Mouse (Mus musculus) hindbrain, embryonic 10.5 days (tissue): ENCODE data around the gene Echdc2. TPM values are rescaled to one million over a fixed set of nuclear protein-coding genes. Genes with fewer than 3 reads are reported as not detected.
A peak's percentile ranks its signal among the peaks of the same experiment; 100 is the strongest.
"Not testable (repeated sequence)": the region's sequence is repeated elsewhere in the genome, so short reads cannot be mapped to it uniquely, and the experiment has no call there.

Source experiments
- DNase-seq: peaks from one replicate; pipeline ENCODE4 v3.0.0-alpha.2; 2017; ENCODE audit warnings: low spot score
- H3K27ac ChIP-seq: fragments of 300-500 bp; sonication (generic); 2 replicates; pipeline ENCODE4 v1.5.1; 2016; ENCODE audit warnings: mild to moderate bottlenecking, moderate library complexity
- H3K27me3 ChIP-seq: fragments of 300-500 bp; sonication (generic); 2 replicates; pipeline ENCODE4 v1.6.1; 2016; ENCODE audit warnings: mild to moderate bottlenecking; ENCODE audit not compliant: poor library complexity, insufficient read depth, severe bottlenecking
- H3K36me3 ChIP-seq: fragments of 300-500 bp; sonication (generic); 2 replicates; pipeline ENCODE4 v1.6.1; 2016; ENCODE audit warnings: mild to moderate bottlenecking, moderate library complexity
- H3K4me1 ChIP-seq: fragments of 300-500 bp; sonication (generic); replicated peaks from 2 replicates; pipeline ENCODE4 v1.6.1; 2016; ENCODE audit warnings: mild to moderate bottlenecking
- H3K4me3 ChIP-seq: fragments of 300-500 bp; sonication (generic); 2 replicates; pipeline ENCODE4 v1.5.1; 2016; ENCODE audit warnings: mild to moderate bottlenecking, moderate library complexity
- H3K9me3 ChIP-seq: fragments of 300-500 bp; sonication (generic); 2 replicates; pipeline ENCODE4 v1.6.1; 2016; ENCODE audit warnings: mild to moderate bottlenecking, moderate library complexity
- WGBS: fragments of 180-500 bp; shearing (Covaris S2); methylation state at CpG from one replicate; pipeline ENCODE4 v1.1.7; 2016; 5-methylcytosine and 5-hydroxymethylcytosine counted together
- polyA plus RNA-seq: library from polyadenylated mRNA; unstranded; fragments of >200 nt; fragmentation: Nextera tagmentation; extraction: Ambion mirVana; gene quantifications from 2 replicates; pipeline ENCODE4 v1.2.1, GENCODE M21; 2016

Echdc2 gene
- polyA plus RNA-seq, 1 experiment from 2014 or later, result 15.9 TPM

DNA sequence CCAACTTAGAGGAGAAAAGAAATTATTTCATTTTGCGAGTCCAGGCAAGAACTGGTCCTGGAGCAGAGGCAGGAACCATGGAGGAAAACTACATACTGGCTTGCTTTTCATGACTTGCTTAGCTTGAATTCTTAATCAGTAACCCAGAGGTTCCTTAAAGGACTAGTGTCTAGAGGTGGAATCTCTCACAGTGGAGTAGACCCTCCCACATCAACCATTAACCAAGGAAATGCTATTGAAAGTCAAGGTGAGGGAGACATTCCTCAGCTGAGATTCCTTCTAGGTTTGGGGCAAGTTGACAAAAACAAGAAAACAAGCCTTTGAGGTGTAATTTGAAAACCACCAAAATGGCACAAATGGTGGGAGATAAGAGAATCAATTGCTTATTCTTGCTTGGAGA lies 20.4 kb upstream of the Echdc2 start, which contains the start of gene Scp2:
TSS of gene Scp2 (minus strand) at position 119 of the 400 bp plus-strand sequence.
- Histone ChIP-seq H3K27ac (no peak within 1 kb of the TSS), H3K4me3 (no peak within 1 kb of the TSS), H3K9me3 (no peaks in the 10 kb centered on the region), H3K4me1 (no peaks in the 10 kb centered on the region), H3K27me3 (no peaks in the 10 kb centered on the region), H3K36me3 (no peaks in the 10 kb centered on the region)
- DNase-seq, result no peak
- 92% methylated on average over 1 of the region's 1 CpGs for WGBS

DNA sequence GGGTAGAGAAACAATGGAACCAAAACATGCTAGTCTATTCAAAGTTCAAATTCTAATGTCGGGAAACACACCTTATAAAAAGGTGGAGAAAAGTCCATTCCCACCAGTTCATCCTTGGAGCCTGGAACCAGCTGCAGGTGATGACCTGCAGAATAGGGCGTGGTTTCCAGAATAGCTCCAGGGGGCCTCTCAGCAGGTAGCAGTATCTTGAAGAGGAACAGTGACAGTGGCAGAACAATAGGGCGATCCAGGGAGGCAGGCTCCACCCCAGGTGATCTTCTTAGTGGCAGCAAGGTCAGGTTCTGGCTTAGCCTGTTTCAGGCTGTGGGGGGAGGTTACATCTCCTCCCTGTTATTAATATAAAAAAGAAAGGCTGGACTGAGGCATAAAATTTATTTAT lies 19.7 kb upstream of the Echdc2 start:
- H3K4me1 ChIP-seq, H3K27me3 ChIP-seq, H3K36me3 ChIP-seq, DNase-seq, H3K9me3 ChIP-seq, H3K27ac ChIP-seq, H3K4me3 ChIP-seq: not testable (repeated sequence)
- 31% methylated on average over 3 of the region's 3 CpGs for WGBS

- H3K4me3 ChIP-seq, H3K27ac ChIP-seq, DNase-seq, H3K27me3 ChIP-seq, H3K36me3 ChIP-seq, H3K4me1 ChIP-seq: not testable (repeated sequence)
- H3K9me3 ChIP-seq, result peaks cover 11% of the 10 kb centered on the region
- 75% methylated on average over 1 of the region's 1 CpGs for WGBS
Measured at GRCm38 (mm10) chr4:108155141-108155540, 10.1 kb upstream of the Echdc2 start.

GRCm38 (mm10) chr4:108161936-108162335 lies 3.3 kb upstream of the Echdc2 start:
- Histone ChIP-seq H3K9me3 (peaks cover 3% of the 10 kb centered on the region; the same call in 1 of the 2 replicates), H3K27me3 (peaks cover 23% of the 10 kb centered on the region), H3K4me1 (peaks cover 11% of the 10 kb centered on the region), H3K4me3 (no peak overlapping the region), H3K36me3 (no peaks in the 10 kb centered on the region), H3K27ac (no peak overlapping the region)
- no peak for DNase-seq
- 92% methylated on average over 8 of the region's 8 CpGs for WGBS

GRCm38 (mm10) chr4:108163291-108163690 lies 1.9 kb upstream of the Echdc2 start:
- H3K36me3 ChIP-seq, result no peaks in the 10 kb centered on the region
- peaks cover 23% of the 10 kb centered on the region for H3K27me3 ChIP-seq
- 85% methylated on average over 3 of the region's 3 CpGs for WGBS
- H3K27ac ChIP-seq, result no peak overlapping the region
- no peak for DNase-seq
- peaks cover 11% of the 10 kb centered on the region for H3K4me1 ChIP-seq
- H3K4me3 ChIP-seq, result no peak overlapping the region
- H3K9me3 ChIP-seq, result no peaks in the 10 kb centered on the region

- Histone ChIP-seq H3K4me3 (no peak overlapping the region), H3K4me1 (peaks cover 11% of the 10 kb centered on the region), H3K9me3 (no peaks in the 10 kb centered on the region), H3K27ac (no peak overlapping the region), H3K36me3 (peaks cover 4% of the 10 kb centered on the region; the same call in 1 of the 2 replicates), H3K27me3 (peaks cover 23% of the 10 kb centered on the region)
- 87% methylated on average over 4 of the region's 4 CpGs for WGBS
- DNase-seq, result no peak
Measured at GRCm38 (mm10) chr4:108166874-108167273, 1.6 kb downstream of the Echdc2 start.

- H3K27me3 ChIP-seq, result peaks cover 21% of the 10 kb centered on the region
- peaks cover 11% of the 10 kb centered on the region for H3K4me1 ChIP-seq
- WGBS, result 87% methylated on average over 6 of the region's 6 CpGs
- H3K4me3 ChIP-seq, result no peak overlapping the region
- no peak for DNase-seq
- H3K9me3 ChIP-seq, result no peaks in the 10 kb centered on the region
- H3K27ac ChIP-seq, result no peak overlapping the region
- H3K36me3 ChIP-seq, result peaks cover 4% of the 10 kb centered on the region; the same call in 1 of the 2 replicates
Measured at GRCm38 (mm10) chr4:108168056-108168455, 2.8 kb downstream of the Echdc2 start.

DNA sequence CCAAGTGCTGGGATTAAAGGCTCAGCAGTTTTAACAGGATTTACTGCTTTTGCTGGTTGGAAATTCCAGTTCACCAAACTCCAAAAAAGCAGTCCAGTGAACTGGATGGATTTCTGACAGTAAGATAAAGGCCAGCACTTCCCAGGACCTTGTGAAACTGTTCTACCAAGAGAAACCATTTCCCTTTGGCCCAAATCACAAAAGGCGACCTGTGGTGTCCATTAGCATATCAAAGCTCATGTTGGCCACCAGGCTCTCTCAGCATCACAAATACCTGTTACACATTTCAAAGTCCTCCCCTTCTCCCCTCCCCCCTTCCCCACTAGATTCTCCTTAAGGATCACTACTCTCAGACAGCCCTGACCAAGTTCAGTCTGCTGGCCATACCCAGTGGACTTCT lies 17.0 kb downstream of the Echdc2 start:
- Histone ChIP-seq H3K27ac (no peak overlapping the region), H3K27me3 (no peaks in the 10 kb centered on the region), H3K4me3 (no peak overlapping the region), H3K36me3 (no peaks in the 10 kb centered on the region), H3K4me1 (no peaks in the 10 kb centered on the region), H3K9me3 (no peaks in the 10 kb centered on the region)
- 33% methylated on average over 1 of the region's 1 CpGs for WGBS
- no peak for DNase-seq

DNA sequence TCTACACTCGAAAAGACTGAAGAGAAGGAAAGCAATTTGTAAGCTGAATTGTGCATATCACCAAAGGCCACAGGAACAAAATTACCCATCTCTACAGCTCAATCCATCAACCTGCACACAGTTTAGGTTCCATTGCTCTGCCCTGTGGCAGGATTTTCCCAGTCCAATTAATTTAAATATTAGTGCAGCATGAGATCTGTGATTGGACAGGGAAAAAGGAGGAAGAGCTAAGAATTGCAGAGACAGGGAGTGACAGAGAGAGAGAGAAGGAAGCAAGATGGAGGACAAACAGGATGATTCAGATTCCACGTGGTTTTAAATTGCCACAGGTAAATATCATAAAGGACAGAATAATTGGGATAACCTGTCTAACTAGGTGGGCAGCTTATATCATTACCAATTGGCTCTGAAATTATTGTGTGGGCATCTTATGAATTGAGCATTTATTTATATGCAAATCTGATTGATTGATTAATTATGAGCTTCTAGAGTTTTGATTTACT lies 27.6 kb downstream of the Echdc2 start:
- DNase-seq, result no peak
- Histone ChIP-seq H3K9me3 (no peaks in the 10 kb centered on the region), H3K27ac (no peak overlapping the region), H3K4me3 (no peak overlapping the region), H3K36me3 (no peaks in the 10 kb centered on the region), H3K4me1 (peaks cover 5% of the 10 kb centered on the region; the same call in 1 of the 2 replicates), H3K27me3 (no peaks in the 10 kb centered on the region)
- WGBS, result 84% methylated on average over 2 of the region's 2 CpGs

DNA sequence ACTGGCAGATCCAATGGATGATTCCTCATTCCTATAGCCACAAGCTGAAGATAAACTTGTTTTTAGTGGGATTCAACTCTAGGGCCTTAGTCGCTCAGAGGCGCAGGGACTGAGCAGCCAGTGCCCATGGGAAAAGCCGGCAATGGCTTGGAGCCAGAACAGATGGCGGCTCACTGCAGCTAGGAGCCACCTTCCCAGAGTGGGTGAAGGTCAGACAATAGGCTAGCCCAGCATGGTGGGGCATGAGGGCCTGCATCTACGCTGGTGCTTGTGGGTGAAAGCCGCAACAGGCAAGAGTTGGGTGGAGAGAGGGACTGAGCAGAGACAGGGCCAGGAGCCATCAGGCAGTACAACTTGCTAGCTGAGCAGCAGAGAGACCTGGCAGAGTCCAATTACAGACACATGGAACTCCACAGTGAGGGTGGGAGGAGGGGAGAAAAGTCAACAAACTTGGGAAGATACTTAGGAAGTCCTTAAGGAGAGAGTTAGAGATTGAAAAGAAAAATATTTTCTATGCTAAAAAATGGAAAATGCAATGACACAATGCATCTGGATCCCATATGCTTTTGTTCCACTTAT lies 31.1 kb downstream of the Echdc2 start:
- Histone ChIP-seq H3K9me3 (no peaks in the 10 kb centered on the region), H3K27me3 (no peaks in the 10 kb centered on the region), H3K4me1 (peaks cover 5% of the 10 kb centered on the region; the same call in 1 of the 2 replicates), H3K27ac (0 out of 2 replicates have a peak overlapping the region, but pooled peaks have one; percentile 50), H3K4me3 (no peak overlapping the region), H3K36me3 (no peaks in the 10 kb centered on the region)
- WGBS, result 57% methylated on average over 6 of the region's 6 CpGs
- peak; percentile 19 for DNase-seq

DNA sequence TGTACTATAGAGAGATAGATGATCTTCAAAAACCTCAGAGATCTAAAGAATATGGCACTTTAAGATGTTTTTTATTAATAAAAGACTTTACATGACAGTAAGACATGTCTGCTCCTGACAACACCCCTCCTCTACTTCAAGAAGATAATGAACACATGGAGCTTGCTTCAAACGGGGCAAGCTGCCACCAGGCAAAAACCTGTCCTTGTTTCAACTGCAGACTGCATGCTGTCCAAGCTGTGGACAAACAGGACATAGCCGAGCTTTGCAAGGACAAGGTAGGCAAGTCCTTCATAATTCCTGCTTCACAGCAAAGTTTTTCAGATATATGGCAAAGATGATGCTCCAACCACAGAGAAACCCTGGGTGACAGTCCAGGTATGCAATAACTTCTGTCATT lies 34.0 kb downstream of the Echdc2 start:
- Histone ChIP-seq H3K4me3 (no peak overlapping the region), H3K27ac (no peak overlapping the region), H3K27me3 (no peaks in the 10 kb centered on the region), H3K36me3 (no peaks in the 10 kb centered on the region), H3K9me3 (no peaks in the 10 kb centered on the region), H3K4me1 (peaks cover 5% of the 10 kb centered on the region; the same call in 1 of the 2 replicates)
- DNase-seq, result no peak
- WGBS, result 75% methylated on average over 2 of the region's 2 CpGs

DNA sequence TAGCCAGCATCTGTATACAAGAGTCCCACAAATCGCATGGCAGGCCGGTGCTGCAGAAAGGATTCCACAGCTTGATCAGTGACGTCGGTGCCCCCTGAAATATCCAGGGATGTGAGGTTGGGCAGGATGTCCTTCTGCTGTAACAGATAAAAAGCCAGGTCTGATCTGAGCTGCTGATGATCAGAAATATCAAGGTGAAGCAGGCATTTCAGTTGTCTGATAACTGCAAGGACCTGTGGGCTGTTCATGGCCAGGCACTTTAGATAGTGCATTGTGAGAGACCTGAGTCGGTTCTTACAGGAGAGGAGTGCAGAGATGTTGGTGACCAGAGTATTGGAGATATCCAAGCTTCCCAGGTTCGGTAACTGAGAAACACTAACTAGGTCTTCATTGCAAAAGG lies 39.4 kb downstream of the Echdc2 start:
- Histone ChIP-seq H3K27me3 (no peaks in the 10 kb centered on the region), H3K4me3 (no peak overlapping the region), H3K9me3 (no peaks in the 10 kb centered on the region), H3K36me3 (no peaks in the 10 kb centered on the region), H3K27ac (no peak overlapping the region), H3K4me1 (no peaks in the 10 kb centered on the region)
- WGBS, result 88% methylated on average over 6 of the region's 6 CpGs
- DNase-seq, result no peak

DNA sequence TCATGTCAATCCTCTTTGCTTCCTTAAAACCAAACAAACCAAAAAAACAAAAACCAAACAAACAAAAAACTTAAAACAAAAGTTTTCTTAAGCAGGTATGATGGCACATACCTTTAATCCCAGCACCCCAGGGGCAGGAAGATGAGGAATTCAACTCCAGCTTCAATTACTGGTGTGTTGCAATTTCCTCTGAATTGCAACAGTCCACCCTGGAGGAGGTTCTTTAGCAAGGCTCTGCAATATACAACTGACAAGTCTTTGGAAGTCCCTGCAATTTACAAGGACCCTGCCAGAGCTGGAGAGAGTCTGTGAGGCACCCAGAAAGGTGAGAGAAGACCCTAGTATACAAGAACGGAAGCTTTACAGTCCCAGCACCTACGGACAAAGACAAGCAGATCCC lies 47.8 kb downstream of the Echdc2 start:
- H3K27ac ChIP-seq, result no peak overlapping the region
- no peaks in the 10 kb centered on the region for H3K9me3 ChIP-seq
- 90% methylated on average over 2 of the region's 2 CpGs for WGBS
- H3K36me3 ChIP-seq, result no peaks in the 10 kb centered on the region
- H3K4me3 ChIP-seq, result no peak overlapping the region
- peaks cover 32% of the 10 kb centered on the region for H3K27me3 ChIP-seq
- H3K4me1 ChIP-seq, result peaks cover 10% of the 10 kb centered on the region
- DNase-seq, result no peak
